Mouse (Mus musculus) G1E (cell line): ENCODE measurements around the gene Thop1. TPM values are rescaled to one million over a fixed set of nuclear protein-coding genes. Genes with fewer than 3 reads are reported as not detected.
A peak's percentile ranks its signal among the peaks of the same experiment; 100 is the strongest.

ENCODE experiments used
- ATAC-seq: 2 replicates; pipeline ENCODE4 v1.8.0; 2016; ENCODE audit warnings: mild to moderate bottlenecking; ENCODE audit not compliant: insufficient number of reproducible peaks, poor library complexity, low FRiP score, severe bottlenecking; ENCODE audit errors: extremely low read depth
- DNase-seq: peaks from one replicate; pipeline ENCODE4 v3.0.0; 2012; ENCODE audit warnings: low spot score
- H3K27me3 ChIP-seq: 2 replicates; pipeline ENCODE4 v1.6.1; 2012; ENCODE audit warnings: mild to moderate bottlenecking, low read length, inconsistent platforms; ENCODE audit not compliant: insufficient read depth
- H3K36me3 ChIP-seq: replicated peaks from 2 replicates; pipeline ENCODE3; 2012; ENCODE audit warnings: mild to moderate bottlenecking, inconsistent platforms
- H3K4me1 ChIP-seq: 2 replicates; pipeline ENCODE4 v1.6.1; 2012; ENCODE audit warnings: low read depth, low read length, inconsistent platforms, mixed read lengths; ENCODE audit not compliant: insufficient read depth
- H3K4me3 ChIP-seq: 2 replicates; pipeline ENCODE4 v1.5.1; 2012; ENCODE audit warnings: low read depth, mild to moderate bottlenecking, inconsistent platforms, low read length, moderate library complexity, mixed read lengths
- H3K9me3 ChIP-seq: replicated peaks from 2 replicates; pipeline ENCODE4 v1.6.1; 2012; ENCODE audit warnings: inconsistent platforms
- CTCF ChIP-seq: IDR thresholded peaks from 2 replicates; pipeline ENCODE4 v1.5.1; 2012; ENCODE audit warnings: low read depth, low read length, inconsistent platforms, mixed read lengths
- GATA1 ChIP-seq: IDR thresholded peaks from 2 replicates; pipeline ENCODE4 v1.6.1; 2012; ENCODE audit warnings: borderline replicate concordance, low read length, inconsistent platforms, mixed read lengths
- GATA2 ChIP-seq: IDR thresholded peaks from 2 replicates; pipeline ENCODE4 v1.6.1; 2012; ENCODE audit warnings: low read depth, low read length, inconsistent platforms, borderline replicate concordance
- POLR2AphosphoS5 ChIP-seq: IDR thresholded peaks from 2 replicates; pipeline ENCODE4 v1.6.1; 2012; ENCODE audit warnings: low read depth, low read length, inconsistent platforms; ENCODE audit not compliant: insufficient replicate concordance
- TAL1 ChIP-seq: conservative IDR thresholded peaks from 2 replicates; pipeline ENCODE4 v1.6.1; 2012; ENCODE audit warnings: low read depth, low read length, inconsistent platforms, mixed read lengths
- polyA plus RNA-seq: library from polyadenylated mRNA; stranded (reverse); fragments of >175 nt; gene quantifications from 2 replicates; pipeline ENCODE4 v1.2.3, GENCODE M21; 2012
- total RNA-seq, 2 experiments: library from RNA; stranded (forward) in 1 of 2; stranded (reverse) in 1 of 2; fragments of 200-1000 nt in 1 of 2; fragments of >200 nt in 1 of 2; fragmentation: Nextera tagmentation in 1 of 2; gene quantifications; 2 replicates each; pipeline ENCODE4 v1.2.3; 2014 to 2017

Gene Thop1
- total and polyA plus RNA-seq, 3 experiments: 15.9 to 81.6 (median 19.0) TPM

DNA sequence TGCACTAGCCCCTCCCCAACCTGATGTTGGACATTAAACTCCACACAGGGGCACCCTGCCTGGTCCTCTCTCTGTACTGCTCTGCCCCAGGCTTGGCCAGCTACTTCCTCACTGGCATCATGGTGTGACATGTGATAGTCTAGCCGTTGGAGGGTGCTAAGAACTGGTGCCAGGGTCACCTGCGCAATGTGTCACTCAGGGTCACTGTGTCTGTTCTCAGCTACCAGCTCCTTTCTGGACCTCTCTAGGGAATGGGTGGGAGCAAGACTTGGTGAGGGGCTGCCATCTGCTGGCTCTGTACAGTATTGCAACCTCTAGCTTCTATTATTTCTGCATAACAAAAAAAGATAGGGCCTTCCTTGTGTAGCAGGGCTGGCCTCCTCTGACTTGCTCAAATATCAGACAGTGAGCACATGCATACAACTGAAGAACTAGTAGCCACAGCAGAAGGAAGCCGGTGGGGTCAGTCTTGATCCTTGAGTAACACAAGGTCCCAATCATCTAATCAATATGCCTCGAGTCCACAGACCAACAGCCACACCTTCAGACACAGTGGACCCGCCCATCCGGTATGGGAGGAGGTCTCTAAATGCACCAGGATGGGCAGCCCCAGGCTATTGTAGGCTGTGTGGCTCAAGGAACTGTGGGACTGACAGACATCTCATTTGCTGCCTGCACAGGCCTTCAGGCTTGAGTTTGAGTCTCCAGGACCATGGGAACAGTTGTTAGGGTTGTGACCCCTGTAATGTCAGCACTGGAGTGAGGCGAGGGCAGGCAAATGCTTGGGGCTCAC, 12.5 kb downstream of the Thop1 start:
- Histone ChIP-seq H3K4me1 (peaks cover 13% of the 10 kb centered on the region; the same call in 1 of the 2 replicates), H3K36me3 (peaks cover 65% of the 10 kb centered on the region), H3K27me3 (no peaks in the 10 kb centered on the region; the same call in 1 of the 2 replicates), H3K4me3 (no peak overlapping the region), H3K9me3 (no peaks in the 10 kb centered on the region; the same call in 1 of the 2 replicates)
- TF ChIP-seq TAL1 (no peak), POLR2AphosphoS5 (no peak), GATA1 (no peak), CTCF (peak; percentile 81), GATA2 (no peak)
- ATAC-seq: peak; percentile 45; the same call in 1 of the 2 replicates
- DNase-seq: peak; percentile 74

DNA sequence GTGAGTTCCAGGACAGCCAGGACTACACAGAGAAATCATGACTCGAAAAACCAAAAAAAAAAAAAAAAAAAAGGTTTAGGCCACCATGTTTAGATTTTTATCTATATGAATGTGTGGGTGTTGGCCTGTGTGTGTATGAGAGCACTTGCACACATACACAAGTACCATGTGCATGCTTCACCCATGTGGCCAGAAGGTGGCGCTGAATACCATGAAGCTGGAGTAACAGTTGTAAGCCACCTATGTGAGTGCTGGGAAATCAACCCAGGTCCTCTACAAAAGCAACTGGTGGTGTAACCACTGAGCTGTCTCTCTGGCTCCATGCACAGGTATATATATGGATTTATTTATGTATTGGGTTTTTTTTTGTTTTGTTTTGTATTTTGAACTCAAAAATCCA, 17.2 kb downstream of the Thop1 start:
- H3K9me3 ChIP-seq: no peaks in the 10 kb centered on the region; the same call in none of the 2 replicates
- TF ChIP-seq TAL1: no peak
- TF ChIP-seq POLR2AphosphoS5: no peak
- H3K36me3 ChIP-seq: peaks cover 18% of the 10 kb centered on the region
- no peak overlapping the region for H3K4me3 ChIP-seq
- no peak for DNase-seq
- H3K27me3 ChIP-seq: peaks cover 23% of the 10 kb centered on the region
- peaks cover 10% of the 10 kb centered on the region; the same call in 1 of the 2 replicates for H3K4me1 ChIP-seq
- no peak for ATAC-seq

DNA sequence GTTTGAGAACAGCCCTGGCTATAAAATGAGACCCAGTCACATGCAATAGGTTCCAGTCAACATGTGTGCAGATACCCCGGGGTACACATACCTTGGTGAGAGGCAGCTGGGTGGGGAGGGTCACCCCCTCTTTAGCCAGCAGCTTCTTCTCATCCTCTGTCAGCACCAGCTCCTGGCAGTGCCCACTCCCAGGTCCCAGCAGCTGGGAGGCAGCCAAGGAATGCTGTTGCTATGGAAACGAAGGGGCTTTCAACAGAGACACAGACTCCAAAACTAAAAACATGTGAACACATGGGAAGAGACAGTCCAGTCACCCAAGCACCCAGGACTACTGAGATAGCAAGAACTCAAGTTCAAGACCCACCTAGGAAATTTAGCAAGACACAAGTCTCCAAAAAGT, 19.4 kb downstream of the Thop1 start:
- peaks cover 45% of the 10 kb centered on the region for H3K27me3 ChIP-seq
- DNase-seq (no peak), ATAC-seq (no peak)
- no peaks in the 10 kb centered on the region; the same call in none of the 2 replicates for H3K9me3 ChIP-seq
- TF ChIP-seq GATA2 (no peak), CTCF (no peak), POLR2AphosphoS5 (no peak), TAL1 (no peak), GATA1 (no peak)
- no peaks in the 10 kb centered on the region for H3K36me3 ChIP-seq
- peaks cover 17% of the 10 kb centered on the region for H3K4me1 ChIP-seq
- no peak overlapping the region for H3K4me3 ChIP-seq

DNA sequence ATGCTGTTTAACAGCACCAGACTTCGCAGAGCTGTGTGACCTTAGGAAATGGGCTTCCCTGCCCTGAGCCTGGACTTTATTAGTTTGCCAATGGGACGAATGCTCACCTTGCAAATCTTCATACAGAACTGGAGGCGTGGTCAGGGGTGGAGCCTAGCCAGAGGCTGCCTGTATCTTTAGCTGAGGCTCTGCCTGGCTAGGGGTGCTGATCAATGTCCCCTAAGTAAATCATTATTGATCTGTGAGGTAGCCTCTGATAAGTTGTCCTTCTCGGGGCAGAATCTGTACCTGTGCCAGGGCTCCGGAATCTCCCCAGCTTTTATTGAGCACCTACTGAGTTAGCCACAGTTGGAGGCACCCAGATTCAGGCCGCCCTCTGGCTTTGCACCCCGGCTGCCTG, 20.8 kb downstream of the Thop1 start:
- peaks cover 29% of the 10 kb centered on the region for H3K4me1 ChIP-seq
- ATAC-seq (no peak), DNase-seq (no peak)
- TF ChIP-seq CTCF (no peak), GATA2 (no peak), POLR2AphosphoS5 (no peak), TAL1 (no peak), GATA1 (no peak)
- H3K4me3 ChIP-seq: no peak overlapping the region
- no peaks in the 10 kb centered on the region; the same call in none of the 2 replicates for H3K9me3 ChIP-seq
- H3K27me3 ChIP-seq: peaks cover 45% of the 10 kb centered on the region
- H3K36me3 ChIP-seq: no peaks in the 10 kb centered on the region

DNA sequence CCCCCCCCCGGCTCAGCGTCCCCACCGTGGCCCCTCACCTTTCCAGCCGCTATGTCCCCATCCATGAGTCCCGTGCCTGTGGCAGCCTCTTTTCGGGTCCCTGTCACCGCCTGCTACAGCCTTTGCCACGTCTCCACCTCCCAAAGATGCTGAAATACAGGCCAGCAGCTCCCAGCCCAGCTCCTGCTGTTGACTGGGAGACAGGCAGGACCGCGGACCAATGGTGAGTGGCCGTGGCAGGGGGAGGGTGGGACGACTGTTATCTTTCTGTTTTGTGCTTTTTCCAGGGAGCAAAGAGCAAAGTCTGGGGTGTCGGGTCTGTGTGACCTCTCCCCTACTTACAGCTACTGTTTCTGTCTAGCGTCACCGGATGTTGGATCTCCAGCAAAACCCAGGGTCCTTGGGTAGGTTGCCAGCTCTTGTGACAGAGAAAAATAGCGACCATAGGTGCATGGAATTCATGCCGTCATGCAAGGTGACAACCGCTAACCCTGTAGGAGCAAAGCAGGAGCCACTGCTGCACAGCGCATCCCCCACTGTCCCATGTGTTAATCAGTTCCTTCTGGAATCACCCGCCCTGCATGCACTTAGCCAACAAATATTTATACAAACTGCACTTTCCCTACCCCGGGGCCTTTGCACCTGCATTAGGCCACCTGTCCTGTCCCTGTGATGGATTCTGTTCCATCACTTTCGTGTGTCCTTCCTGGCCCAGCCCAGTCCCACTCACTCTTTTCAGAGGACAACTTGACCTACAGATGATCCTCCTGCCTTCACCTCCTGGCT, 22.8 kb downstream of the Thop1 start:
- Histone ChIP-seq H3K27me3 (peaks cover 50% of the 10 kb centered on the region), H3K4me3 (no peak overlapping the region), H3K36me3 (no peaks in the 10 kb centered on the region), H3K4me1 (peaks cover 36% of the 10 kb centered on the region), H3K9me3 (peaks cover 4% of the 10 kb centered on the region)
- ATAC-seq (no peak), DNase-seq (peak; percentile 27)
- TF ChIP-seq POLR2AphosphoS5: no peak
- no peak for TF ChIP-seq TAL1
- no peak for TF ChIP-seq CTCF
- TF ChIP-seq GATA2: no peak
- no peak for TF ChIP-seq GATA1

DNA sequence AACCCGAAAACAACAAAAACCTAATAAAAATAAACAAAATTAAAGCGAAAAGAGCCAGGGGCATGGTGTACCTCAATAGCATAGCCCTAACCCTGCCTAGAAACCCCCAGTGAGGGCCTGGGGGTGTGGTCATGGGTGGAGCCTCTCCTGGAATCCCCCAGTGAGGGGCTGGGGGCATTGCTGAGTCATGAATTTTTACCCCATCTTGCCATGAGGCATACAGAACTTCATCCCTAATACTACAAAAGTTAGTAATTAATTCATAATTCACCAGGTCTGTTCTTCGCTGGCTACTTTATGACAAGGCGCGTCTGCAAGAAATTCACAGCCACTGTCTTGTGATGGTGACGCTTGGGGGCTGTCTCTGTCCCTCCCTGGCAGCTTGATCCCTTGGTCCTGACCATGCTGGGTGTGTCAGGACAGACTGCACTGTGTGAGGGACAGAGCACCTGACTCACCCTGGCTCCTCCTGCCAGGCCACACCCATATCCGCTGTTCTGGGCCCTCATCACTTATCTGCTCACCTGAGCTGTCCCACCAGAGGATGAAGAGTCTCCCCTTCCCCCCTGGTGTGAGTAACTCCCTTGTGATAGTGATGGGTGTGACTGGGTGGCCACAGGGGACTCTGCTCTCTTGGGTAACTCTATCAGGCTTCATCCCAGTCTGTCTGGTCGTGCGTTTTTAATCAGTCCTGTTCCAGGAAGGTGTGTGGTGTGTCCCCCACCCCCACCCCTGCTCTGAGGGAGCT, 25.3 kb downstream of the Thop1 start:
- Histone ChIP-seq H3K4me1 (peaks cover 45% of the 10 kb centered on the region), H3K36me3 (no peaks in the 10 kb centered on the region), H3K4me3 (peak overlapping the region; percentile 50; the same call in 1 of the 2 replicates), H3K27me3 (peaks cover 57% of the 10 kb centered on the region), H3K9me3 (peaks cover 4% of the 10 kb centered on the region)
- TF ChIP-seq GATA2: no peak
- TF ChIP-seq POLR2AphosphoS5: no peak
- no peak for TF ChIP-seq GATA1
- TF ChIP-seq TAL1: no peak
- no peak for TF ChIP-seq CTCF
- DNase-seq: peak; percentile 19
- ATAC-seq: no peak
